Mouse (Mus musculus) midbrain, embryonic 15.5 days (tissue): Measurements from ENCODE around the gene Tspan12. TPM values are rescaled to one million over a fixed set of nuclear protein-coding genes. Genes with fewer than 3 reads are reported as not detected.

Experiments used
- ATAC-seq: fragments of 200-750 bp; cut with Nextera tagmentation; replicated peaks from 2 replicates; pipeline ENCODE4 v1.8.0; 2017; ENCODE audit warnings: moderate TSS enrichment
- H3K27ac ChIP-seq: fragments of 300-500 bp; sonication (generic); 2 replicates; pipeline ENCODE4 v1.5.1; 2015; ENCODE audit warnings: mild to moderate bottlenecking, inconsistent platforms
- H3K27me3 ChIP-seq: fragments of 300-500 bp; sonication (generic); replicated peaks from 2 replicates; pipeline ENCODE4 v1.6.1; 2015; ENCODE audit warnings: inconsistent platforms
- H3K36me3 ChIP-seq: fragments of 300-500 bp; sonication (generic); replicated peaks from 2 replicates; pipeline ENCODE4 v1.6.1; 2015; ENCODE audit warnings: inconsistent platforms
- H3K4me1 ChIP-seq: fragments of 300-500 bp; sonication (generic); 2 replicates; pipeline ENCODE4 v1.6.1; 2015; ENCODE audit warnings: inconsistent platforms
- H3K4me2 ChIP-seq: fragments of 300-500 bp; sonication (generic); 2 replicates; pipeline ENCODE4 v1.6.1; 2015; ENCODE audit warnings: inconsistent platforms, mild to moderate bottlenecking, moderate library complexity
- H3K4me3 ChIP-seq: fragments of 300-500 bp; sonication (generic); 2 replicates; pipeline ENCODE4 v1.5.1; 2015; ENCODE audit warnings: mild to moderate bottlenecking, inconsistent platforms
- H3K9ac ChIP-seq: fragments of 300-500 bp; sonication (generic); 2 replicates; pipeline ENCODE4 v1.6.1; 2015; ENCODE audit warnings: mild to moderate bottlenecking, inconsistent platforms
- H3K9me3 ChIP-seq: fragments of 300-500 bp; sonication (generic); 2 replicates; pipeline ENCODE4 v1.6.1; 2016; ENCODE audit warnings: inconsistent platforms
- WGBS: fragments of 180-500 bp; shearing (Covaris S2); methylation state at CpG from one replicate; pipeline ENCODE4 v1.1.7; 2015; ENCODE audit warnings: mixed read lengths; 5-methylcytosine and 5-hydroxymethylcytosine counted together
- polyA plus RNA-seq: library from polyadenylated mRNA; unstranded; fragments of >200 nt; fragmentation: Nextera tagmentation; extraction: Ambion mirVana; gene quantifications from 2 replicates; pipeline ENCODE4 v1.2.1, GENCODE M21; 2015

Tspan12 gene
- polyA plus RNA-seq, 1 experiment from 2014 or later: 55.1 TPM

DNA sequence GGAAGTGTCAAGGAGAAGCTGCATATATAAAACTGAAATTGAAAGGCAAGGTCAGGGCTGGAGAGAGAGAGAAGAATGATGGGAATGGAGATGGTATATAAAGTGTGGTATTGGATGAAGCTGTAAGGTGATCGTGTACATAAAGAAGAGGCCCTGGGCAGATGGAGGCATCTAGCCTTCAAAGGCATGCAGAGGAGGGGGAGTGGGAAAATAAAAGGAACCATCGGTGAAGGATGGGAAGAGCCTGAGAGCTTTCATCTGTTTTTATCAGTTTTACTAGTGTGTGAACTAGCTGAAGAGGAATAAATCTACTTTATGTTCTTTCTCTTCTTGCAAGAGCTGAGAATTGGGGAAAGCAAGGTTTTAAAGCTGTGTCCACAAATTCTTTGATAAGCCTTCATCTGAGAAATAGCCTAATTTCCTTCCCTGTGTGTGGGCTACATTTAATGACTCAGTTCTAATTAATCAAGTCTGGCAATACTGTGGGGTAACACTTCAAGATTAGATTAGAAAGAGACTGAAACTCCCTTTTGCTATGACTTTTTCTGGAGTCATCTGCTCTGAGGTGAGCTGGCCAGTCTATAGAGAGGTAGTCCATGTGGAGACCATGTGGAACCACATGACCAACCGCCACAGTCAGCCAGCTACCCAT lies 107.6 kb downstream of the Tspan12 start:
- no peak overlapping the region for H3K27ac ChIP-seq
- no peak overlapping the region for H3K4me3 ChIP-seq
- no peak overlapping the region for H3K4me2 ChIP-seq
- no peaks in the 10 kb centered on the region for H3K4me1 ChIP-seq
- H3K9ac ChIP-seq: no peak overlapping the region
- no peaks in the 10 kb centered on the region for H3K27me3 ChIP-seq
- no peak for ATAC-seq
- 81% methylated on average over 3 of the region's 3 CpGs for WGBS
- no peaks in the 10 kb centered on the region for H3K36me3 ChIP-seq
- no peaks in the 10 kb centered on the region for H3K9me3 ChIP-seq

- Histone ChIP-seq H3K27me3 (no peaks in the 10 kb centered on the region), H3K9me3 (no peaks in the 10 kb centered on the region), H3K4me2 (no peak overlapping the region), H3K4me1 (no peaks in the 10 kb centered on the region), H3K9ac (no peak overlapping the region), H3K4me3 (no peak overlapping the region), H3K36me3 (no peaks in the 10 kb centered on the region), H3K27ac (no peak overlapping the region)
- no peak for ATAC-seq
- 59% methylated on average over 2 of the region's 2 CpGs for WGBS
These were observed 111.7 kb downstream of the Tspan12 start for GRCm38 (mm10) chr6:21740606-21741005.

DNA sequence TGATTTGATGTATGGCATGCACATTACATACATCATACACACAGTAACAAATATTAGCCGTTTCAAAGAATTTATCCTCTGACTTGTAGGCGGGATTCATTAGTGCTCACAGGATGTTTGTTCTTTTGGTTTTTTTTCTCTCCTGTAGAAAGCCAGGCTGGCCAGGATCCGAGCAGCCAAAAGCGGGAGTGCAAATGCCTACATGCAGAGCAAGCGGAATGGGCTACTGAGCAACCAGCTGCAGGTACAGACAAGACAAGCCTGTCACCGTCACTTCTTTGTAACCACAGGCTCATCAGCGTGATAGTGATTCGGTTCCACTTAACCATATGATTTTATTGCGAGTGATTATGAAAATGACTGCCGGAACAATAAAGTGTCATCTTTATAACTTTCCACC lies 130.1 kb downstream of the Tspan12 start:
- H3K27me3 ChIP-seq: no peaks in the 10 kb centered on the region
- no peaks in the 10 kb centered on the region for H3K9me3 ChIP-seq
- no peak overlapping the region for H3K9ac ChIP-seq
- no peaks in the 10 kb centered on the region for H3K4me1 ChIP-seq
- no peak overlapping the region for H3K4me3 ChIP-seq
- no peaks in the 10 kb centered on the region for H3K36me3 ChIP-seq
- H3K4me2 ChIP-seq: no peak overlapping the region
- no peak for ATAC-seq
- 86% methylated on average over 10 of the region's 10 CpGs for WGBS
- no peak overlapping the region for H3K27ac ChIP-seq

Other genes with a start within 250 kb of the Tspan12 start
- 41.8 and 46.4 TPM in 2 replicates for gene Ing3, start 97.1 kb upstream of the Tspan12 start, polyA plus RNA-seq
- gene Cped1, start 133.4 kb upstream of the Tspan12 start, polyA plus RNA-seq: 3.3 and 3.4 TPM in 2 replicates